Mouse (Mus musculus): ENCODE measurements at regions not wholly inside any gene's neighbourhood (a gene's known extent, or its start where the extent isn't known, plus 50 kb on each side); places are given as distances from the start of the nearest gene placed in this dataset.

DNA sequence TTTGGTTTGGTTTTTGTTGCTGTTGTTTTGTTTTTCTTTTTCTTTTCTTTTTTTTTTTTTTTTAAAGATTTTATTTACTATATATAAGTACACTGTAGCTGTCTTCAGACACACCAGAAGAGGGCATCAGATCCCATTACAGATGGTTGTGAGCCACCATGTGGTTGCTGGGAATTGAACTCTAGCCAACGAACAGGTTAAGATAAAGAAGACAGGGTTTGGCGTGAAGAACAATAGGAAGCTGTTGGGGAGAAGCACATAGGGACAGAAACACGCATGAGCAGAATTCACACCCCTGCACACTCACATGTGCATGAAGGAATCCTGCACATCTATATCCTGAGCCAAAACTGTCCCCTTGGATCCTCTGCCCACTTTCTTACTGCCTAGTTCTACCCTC is 135.0 kb downstream of the Mrm1 start:
- ATAC-seq: no peak
- no peaks in the 10 kb centered on the region for H3K27me3 ChIP-seq (replicated peaks; ENCODE audit: control insufficient read depth, insufficient read depth, low read length)
- no peak overlapping the region for H3K4me2 ChIP-seq (ENCODE audit: low read length)
- H3K36me3 ChIP-seq (ENCODE audit: control insufficient read depth, insufficient read depth, low read length): no peaks in the 10 kb centered on the region
- no peaks in the 10 kb centered on the region for H3K4me1 ChIP-seq (ENCODE audit: control insufficient read depth, insufficient read depth, low read depth, low read length)
- H3K9me3 ChIP-seq (ENCODE audit: control insufficient read depth, low read length): no peaks in the 10 kb centered on the region
- H3K9ac ChIP-seq (ENCODE audit: low read depth, low read length): no peak overlapping the region
- 84% methylated on average over 3 of the region's 3 CpGs for WGBS
- H3K27ac ChIP-seq (ENCODE audit: low read depth, low read length): no peak overlapping the region
- no peak overlapping the region for H3K4me3 ChIP-seq (ENCODE audit: low read length)

- 78% methylated on average over 13 of the region's 13 CpGs for WGBS
- no peak overlapping the region for H3K27ac ChIP-seq (ENCODE audit: low read depth, low read length)
Observed at GRCm38 (mm10) chr11:84682931-84683330, 136.4 kb downstream of the Mrm1 start.

DNA sequence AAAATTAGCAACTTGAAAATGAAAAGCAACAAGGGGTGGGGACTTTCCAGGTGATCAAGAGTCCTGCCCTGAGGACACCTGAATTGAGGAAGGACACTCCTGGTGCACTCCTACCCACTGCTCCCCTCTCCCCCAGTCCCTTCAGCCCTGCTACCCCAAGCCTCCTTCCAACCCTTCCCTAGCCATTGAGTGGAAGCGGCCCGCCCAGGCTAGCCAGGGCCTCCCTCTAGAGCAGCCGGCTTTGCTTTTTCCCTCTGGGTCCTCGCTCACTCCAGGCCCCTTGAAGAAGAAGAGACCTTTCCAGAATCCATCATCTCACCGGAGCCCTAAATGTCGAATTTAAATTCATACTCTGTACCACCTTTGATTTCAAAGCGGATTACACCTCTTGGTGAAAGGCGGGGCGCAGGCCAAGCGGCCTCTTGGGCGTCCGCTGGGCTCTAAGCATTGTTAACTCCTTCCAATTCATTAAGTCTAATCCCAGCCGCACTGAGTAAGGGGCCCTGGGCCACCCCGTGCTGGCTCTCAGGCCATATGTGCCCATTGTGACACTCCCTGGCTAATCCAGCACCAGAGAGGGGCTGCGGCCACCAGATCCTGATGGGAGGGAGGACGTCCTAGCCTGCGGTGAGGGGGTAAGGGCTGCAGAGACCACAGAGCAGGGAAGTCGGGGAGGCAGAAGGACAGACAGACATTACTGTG is 142.8 kb downstream of the Mrm1 start:
- ATAC-seq: peak; percentile 58
- 20% methylated on average over 18 of the region's 18 CpGs for WGBS
- Histone ChIP-seq H3K36me3 (ENCODE audit: control insufficient read depth, insufficient read depth, low read length) (no peaks in the 10 kb centered on the region), H3K4me3 (ENCODE audit: low read length) (no peak overlapping the region), H3K4me2 (ENCODE audit: low read length) (no peak overlapping the region), H3K9me3 (ENCODE audit: control insufficient read depth, low read length) (no peaks in the 10 kb centered on the region), H3K27me3 (replicated peaks; ENCODE audit: control insufficient read depth, insufficient read depth, low read length) (0 out of 2 replicates have a peak, but pooled peaks cover 2% of the 10 kb centered on the region), H3K27ac (ENCODE audit: low read depth, low read length) (no peak overlapping the region), H3K9ac (ENCODE audit: low read depth, low read length) (no peak overlapping the region), H3K4me1 (ENCODE audit: control insufficient read depth, insufficient read depth, low read depth, low read length) (no peaks in the 10 kb centered on the region; the same call in 1 of the 2 replicates)

More at GRCm38 (mm10) chr11:84682931-84683330, 136.4 kb downstream of the Mrm1 start:
- H3K9me3 ChIP-seq (ENCODE audit: control insufficient read depth, low read length): no peaks in the 10 kb centered on the region
- H3K4me3 ChIP-seq (ENCODE audit: low read length): no peak overlapping the region
- H3K4me1 ChIP-seq (ENCODE audit: control insufficient read depth, insufficient read depth, low read depth, low read length): no peaks in the 10 kb centered on the region
- no peak overlapping the region for H3K4me2 ChIP-seq (ENCODE audit: low read length)
- H3K27me3 ChIP-seq (replicated peaks; ENCODE audit: control insufficient read depth, insufficient read depth, low read length): no peaks in the 10 kb centered on the region
- no peak for ATAC-seq
- H3K9ac ChIP-seq (ENCODE audit: low read depth, low read length): no peak overlapping the region
- no peaks in the 10 kb centered on the region for H3K36me3 ChIP-seq (ENCODE audit: control insufficient read depth, insufficient read depth, low read length)

- H3K9ac ChIP-seq (ENCODE audit: low read depth, low read length): no peak overlapping the region
- ATAC-seq: no peak
- H3K36me3 ChIP-seq (ENCODE audit: control insufficient read depth, insufficient read depth, low read length): no peaks in the 10 kb centered on the region
- WGBS: 38% methylated on average over 18 of the region's 18 CpGs
- H3K4me1 ChIP-seq (ENCODE audit: control insufficient read depth, insufficient read depth, low read depth, low read length): no peaks in the 10 kb centered on the region; the same call in 1 of the 2 replicates
- H3K27me3 ChIP-seq (replicated peaks; ENCODE audit: control insufficient read depth, insufficient read depth, low read length): 0 out of 2 replicates have a peak, but pooled peaks cover 2% of the 10 kb centered on the region
- no peak overlapping the region for H3K27ac ChIP-seq (ENCODE audit: low read depth, low read length)
- no peaks in the 10 kb centered on the region for H3K9me3 ChIP-seq (ENCODE audit: control insufficient read depth, low read length)
- no peak overlapping the region for H3K4me2 ChIP-seq (ENCODE audit: low read length)
- H3K4me3 ChIP-seq (ENCODE audit: low read length): no peak overlapping the region
Observed at GRCm38 (mm10) chr11:84672841-84673473, 146.4 kb downstream of the Mrm1 start.

DNA sequence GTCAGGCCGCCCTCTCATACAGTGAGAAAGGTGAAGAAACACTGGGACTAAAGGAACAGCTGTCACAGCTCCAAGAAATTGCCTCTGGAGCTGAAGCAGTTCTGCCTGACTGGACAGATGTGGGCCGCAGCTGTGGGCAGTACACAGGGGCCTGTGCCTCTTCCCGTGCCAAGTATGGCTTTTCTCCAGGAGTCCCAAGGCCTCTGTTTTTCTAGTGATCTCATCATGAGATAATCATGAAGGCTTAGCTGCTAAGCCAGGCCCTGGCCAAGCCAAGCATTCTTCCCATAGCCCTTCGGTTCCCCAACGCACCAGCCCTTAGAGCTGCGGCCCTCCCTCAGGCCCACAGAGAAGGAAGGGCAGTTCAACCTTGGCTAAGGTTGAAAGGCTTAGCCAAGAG is 146.2 kb upstream of the Lhx1 start:
- Histone ChIP-seq H3K36me3 (ENCODE audit: control insufficient read depth, insufficient read depth, low read length) (no peaks in the 10 kb centered on the region), H3K9me3 (ENCODE audit: control insufficient read depth, low read length) (no peaks in the 10 kb centered on the region), H3K4me2 (ENCODE audit: low read length) (no peak overlapping the region), H3K9ac (ENCODE audit: low read depth, low read length) (no peak overlapping the region), H3K4me3 (ENCODE audit: low read length) (no peak overlapping the region), H3K27ac (ENCODE audit: low read depth, low read length) (no peak overlapping the region), H3K27me3 (replicated peaks; ENCODE audit: control insufficient read depth, insufficient read depth, low read length) (0 out of 2 replicates have a peak, but pooled peaks cover 2% of the 10 kb centered on the region), H3K4me1 (ENCODE audit: control insufficient read depth, insufficient read depth, low read depth, low read length) (no peaks in the 10 kb centered on the region; the same call in 1 of the 2 replicates)
- no peak for ATAC-seq
- 67% methylated on average over 6 of the region's 6 CpGs for WGBS

- 80% methylated on average over 4 of the region's 4 CpGs for WGBS
- Histone ChIP-seq H3K4me3 (ENCODE audit: low read length) (no peak overlapping the region), H3K9ac (ENCODE audit: low read depth, low read length) (no peak overlapping the region), H3K4me2 (ENCODE audit: low read length) (no peak overlapping the region), H3K4me1 (ENCODE audit: control insufficient read depth, insufficient read depth, low read depth, low read length) (no peaks in the 10 kb centered on the region; the same call in 1 of the 2 replicates), H3K9me3 (ENCODE audit: control insufficient read depth, low read length) (no peaks in the 10 kb centered on the region), H3K27me3 (replicated peaks; ENCODE audit: control insufficient read depth, insufficient read depth, low read length) (no peaks in the 10 kb centered on the region), H3K36me3 (ENCODE audit: control insufficient read depth, insufficient read depth, low read length) (no peaks in the 10 kb centered on the region), H3K27ac (ENCODE audit: low read depth, low read length) (no peak overlapping the region)
- ATAC-seq: no peak
Observed at GRCm38 (mm10) chr11:84667711-84668110, 142.4 kb upstream of the Lhx1 start.

DNA sequence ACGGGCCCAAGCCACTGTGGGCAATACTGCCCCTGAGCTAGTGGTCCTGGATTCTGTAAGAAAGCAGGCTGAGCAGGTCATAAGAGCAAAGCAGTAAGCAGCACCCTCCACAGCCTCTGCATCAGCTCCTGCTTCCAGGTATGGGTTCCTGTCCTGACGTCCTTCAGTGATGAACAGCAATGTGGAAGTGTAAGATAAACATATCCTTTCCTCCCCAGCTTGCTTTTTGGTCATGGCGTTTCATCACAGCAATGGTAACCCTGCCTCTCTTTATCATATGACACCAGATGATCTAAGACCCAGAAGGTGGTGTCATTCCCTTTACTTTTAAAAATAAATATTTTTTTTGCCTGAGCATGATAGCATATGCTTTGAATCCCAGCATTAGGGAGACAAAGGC is 138.9 kb upstream of the Lhx1 start:
- Histone ChIP-seq H3K36me3 (ENCODE audit: control insufficient read depth, insufficient read depth, low read length) (no peaks in the 10 kb centered on the region), H3K9me3 (ENCODE audit: control insufficient read depth, low read length) (no peaks in the 10 kb centered on the region), H3K9ac (ENCODE audit: low read depth, low read length) (no peak overlapping the region), H3K27me3 (replicated peaks; ENCODE audit: control insufficient read depth, insufficient read depth, low read length) (no peaks in the 10 kb centered on the region), H3K4me2 (ENCODE audit: low read length) (no peak overlapping the region), H3K27ac (ENCODE audit: low read depth, low read length) (no peak overlapping the region), H3K4me3 (ENCODE audit: low read length) (no peak overlapping the region), H3K4me1 (ENCODE audit: control insufficient read depth, insufficient read depth, low read depth, low read length) (0 out of 2 replicates have a peak, but pooled peaks cover 2% of the 10 kb centered on the region)
- WGBS: 79% methylated on average over 3 of the region's 3 CpGs
- ATAC-seq: no peak

GRCm38 (mm10) chr11:84661981-84662380 is 136.6 kb upstream of the Lhx1 start:
- WGBS: 19% methylated on average over 7 of the region's 7 CpGs
- ATAC-seq: no peak
- H3K4me2 ChIP-seq (ENCODE audit: low read length): no peak overlapping the region
- no peak overlapping the region for H3K27ac ChIP-seq (ENCODE audit: low read depth, low read length)
- H3K36me3 ChIP-seq (ENCODE audit: control insufficient read depth, insufficient read depth, low read length): no peaks in the 10 kb centered on the region
- H3K9ac ChIP-seq (ENCODE audit: low read depth, low read length): no peak overlapping the region
- H3K27me3 ChIP-seq (replicated peaks; ENCODE audit: control insufficient read depth, insufficient read depth, low read length): no peaks in the 10 kb centered on the region
- no peaks in the 10 kb centered on the region for H3K9me3 ChIP-seq (ENCODE audit: control insufficient read depth, low read length)
- H3K4me1 ChIP-seq (ENCODE audit: control insufficient read depth, insufficient read depth, low read depth, low read length): 0 out of 2 replicates have a peak, but pooled peaks cover 2% of the 10 kb centered on the region
- H3K4me3 ChIP-seq (ENCODE audit: low read length): no peak overlapping the region

GRCm38 (mm10) chr11:84660877-84661276 is 135.5 kb upstream of the Lhx1 start:
- Histone ChIP-seq H3K4me2 (ENCODE audit: low read length) (no peak overlapping the region), H3K27ac (ENCODE audit: low read depth, low read length) (no peak overlapping the region), H3K9ac (ENCODE audit: low read depth, low read length) (no peak overlapping the region), H3K27me3 (replicated peaks; ENCODE audit: control insufficient read depth, insufficient read depth, low read length) (no peaks in the 10 kb centered on the region), H3K4me1 (ENCODE audit: control insufficient read depth, insufficient read depth, low read depth, low read length) (0 out of 2 replicates have a peak, but pooled peaks cover 2% of the 10 kb centered on the region), H3K4me3 (ENCODE audit: low read length) (no peak overlapping the region), H3K36me3 (ENCODE audit: control insufficient read depth, insufficient read depth, low read length) (no peaks in the 10 kb centered on the region), H3K9me3 (ENCODE audit: control insufficient read depth, low read length) (no peaks in the 10 kb centered on the region)
- ATAC-seq: no peak
- 19% methylated on average over 7 of the region's 8 CpGs for WGBS
